Mouse (Mus musculus) E14TG2a.4 (cell line): ENCODE measurements around the gene Acot1.

Experiments used
- CTCF ChIP-seq: conservative IDR thresholded peaks from 2 replicates; pipeline ENCODE4 v1.5.1; 2014; ENCODE audit warnings: low read length
- NANOG ChIP-seq: IDR thresholded peaks from 2 replicates; pipeline ENCODE4 v1.6.1; 2014; ENCODE audit warnings: borderline replicate concordance, low read length, mixed read lengths
- POU5F1 ChIP-seq: IDR thresholded peaks from 2 replicates; pipeline ENCODE4 v1.6.1; 2014; ENCODE audit warnings: low read length, borderline replicate concordance

DNA sequence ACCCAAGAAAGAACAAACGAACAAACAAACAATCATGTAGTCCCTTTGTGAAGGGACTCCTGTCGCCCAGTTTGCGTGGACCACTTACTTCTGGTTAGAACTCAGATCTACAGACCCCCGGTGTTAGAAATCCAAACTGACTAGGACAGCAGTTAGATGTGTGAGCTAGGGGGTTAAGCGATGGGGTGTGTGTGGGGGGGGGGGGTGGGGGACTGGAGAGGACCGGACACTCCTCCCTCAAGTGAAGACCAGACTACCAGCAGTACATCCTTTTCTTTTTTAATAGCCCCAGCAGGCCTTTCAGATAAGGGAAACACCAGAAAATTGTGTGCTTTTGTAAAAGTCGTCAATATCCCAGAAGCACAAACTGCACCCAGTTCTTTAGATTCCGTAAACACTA is 561 bp upstream of the Acot1 start:
- TF ChIP-seq CTCF, result no peak
- no peak for TF ChIP-seq POU5F1
- no peak for TF ChIP-seq NANOG
